Mouse (Mus musculus) macrophage (primary cell): ENCODE data around the gene Sult6b2. TPM values are rescaled to one million over a fixed set of nuclear protein-coding genes. Genes with fewer than 3 reads are reported as not detected.

Experiments
- H3K27ac ChIP-seq: fragments of 350-480 bp; formaldehyde crosslinking; 2 replicates; pipeline ENCODE4 v1.9.0; 2021
- H3K36me3 ChIP-seq: fragments of 350-480 bp; formaldehyde crosslinking; 2 replicates; pipeline ENCODE4 v1.9.0; 2021; ENCODE audit errors: inconsistent target
- H3K4me3 ChIP-seq: fragments of 350-480 bp; formaldehyde crosslinking; 2 replicates; pipeline ENCODE4 v1.9.0; 2021; ENCODE audit errors: inconsistent target
- H3K79me2 ChIP-seq: fragments of 350-480 bp; formaldehyde crosslinking; 2 replicates; pipeline ENCODE4 v1.9.0; 2021; ENCODE audit errors: inconsistent target
- WGBS: methylation state at CpG from one replicate; pipeline ENCODE4 v1.1.7; 2026; ENCODE audit warnings: inconsistent platforms; ENCODE audit not compliant: missing documents; 5-methylcytosine and 5-hydroxymethylcytosine counted together
- polyA plus RNA-seq: library from polyadenylated mRNA; stranded (reverse); fragments of 250-400 nt; gene quantifications from 3 replicates; pipeline ENCODE4 v1.2.4, GENCODE M21; 2018; ENCODE audit warnings: inconsistent platforms

The Sult6b2 gene
- polyA plus RNA-seq, 1 experiment from 2014 or later: not detected

DNA sequence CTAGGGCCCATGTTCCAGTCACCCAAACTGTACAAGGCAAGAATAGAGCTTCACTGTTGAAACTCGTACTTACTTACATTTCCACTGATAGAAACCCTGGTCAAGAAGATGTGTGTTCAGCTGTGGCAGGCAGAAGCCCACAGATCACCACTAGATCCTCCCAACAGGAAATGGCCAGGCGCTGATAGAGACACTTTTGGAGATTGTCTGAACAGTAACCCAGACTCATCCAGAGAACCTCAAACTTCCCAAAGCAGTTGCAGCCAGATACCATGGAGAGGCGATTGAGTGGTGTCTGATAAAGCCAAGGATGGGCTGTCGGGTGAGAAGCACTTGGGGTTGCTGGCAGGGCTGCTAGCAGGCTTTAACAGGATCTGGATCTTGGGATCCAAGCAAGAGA lies 27.4 kb downstream of the Sult6b2 start:
- Histone ChIP-seq H3K27ac (no peak overlapping the region), H3K36me3 (peaks cover 34% of the 10 kb centered on the region), H3K4me3 (no peak overlapping the region), H3K79me2 (no peaks in the 10 kb centered on the region)
- 39% methylated on average over 4 of the region's 4 CpGs for WGBS

DNA sequence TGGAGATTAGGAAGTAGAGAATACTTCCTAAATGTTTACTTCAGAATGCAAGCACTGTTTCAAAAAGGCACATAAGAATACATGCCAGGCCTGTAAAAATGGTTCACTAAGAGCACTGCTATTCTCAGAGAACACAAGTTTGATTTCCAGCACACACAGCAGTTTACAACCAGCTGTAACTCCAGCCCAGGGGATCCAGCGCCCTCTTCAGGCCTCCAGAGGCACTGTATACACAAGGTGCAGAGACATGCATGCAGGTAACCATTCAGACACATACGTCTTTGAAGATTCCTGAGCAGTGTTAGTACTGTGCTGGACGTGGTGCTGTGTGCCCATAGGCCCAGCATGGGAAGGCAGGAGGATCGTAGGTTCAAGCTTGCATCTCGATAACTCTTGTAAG lies 30.7 kb downstream of the Sult6b2 start:
- no peaks in the 10 kb centered on the region for H3K79me2 ChIP-seq
- peaks cover 65% of the 10 kb centered on the region for H3K36me3 ChIP-seq
- no peak overlapping the region for H3K4me3 ChIP-seq
- no peak overlapping the region for H3K27ac ChIP-seq
- WGBS: 93% methylated on average over 5 of the region's 5 CpGs

DNA sequence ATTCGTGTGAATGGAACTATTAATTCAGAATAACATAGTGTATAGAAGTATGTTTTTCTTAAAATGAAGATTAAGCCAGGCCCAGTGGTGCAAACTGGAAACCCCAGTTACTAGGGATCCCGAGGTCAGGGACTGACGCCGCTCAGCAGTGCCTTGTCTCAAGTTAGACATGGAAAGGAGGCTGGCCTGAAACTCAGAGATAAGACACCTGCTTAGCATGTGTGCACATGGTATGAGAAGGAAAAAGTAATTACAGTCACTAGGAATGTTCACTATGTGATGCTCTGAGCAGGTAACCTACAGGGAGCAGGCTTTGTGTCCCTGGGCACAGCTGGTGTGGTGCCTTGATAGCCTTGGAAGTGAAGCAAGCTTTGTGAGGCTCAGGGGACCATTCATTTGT lies 32.7 kb downstream of the Sult6b2 start:
- H3K27ac ChIP-seq: no peak overlapping the region
- H3K36me3 ChIP-seq: peaks cover 83% of the 10 kb centered on the region
- no peaks in the 10 kb centered on the region for H3K79me2 ChIP-seq
- 95% methylated on average over 4 of the region's 4 CpGs for WGBS
- no peak overlapping the region for H3K4me3 ChIP-seq

DNA sequence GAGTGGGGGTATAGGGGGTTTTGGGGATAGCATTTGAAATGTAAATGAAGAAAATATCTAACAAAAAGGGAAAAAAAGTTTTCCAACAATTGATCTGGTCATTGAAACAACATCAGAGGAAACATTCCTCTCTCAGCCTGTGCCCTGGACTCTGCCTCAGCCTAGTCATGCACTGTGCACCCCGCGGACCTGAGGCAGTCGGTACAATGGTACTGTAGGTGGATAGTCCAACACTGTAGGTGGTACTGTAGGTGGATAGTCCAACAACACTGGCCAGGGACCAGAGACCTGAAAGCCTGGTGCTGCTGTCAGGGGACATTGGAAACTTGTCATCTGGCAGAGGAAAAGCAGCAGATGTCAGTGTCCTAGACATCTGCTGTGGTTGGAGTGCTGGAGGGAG lies 34.4 kb downstream of the Sult6b2 start:
- Histone ChIP-seq H3K27ac (no peak overlapping the region), H3K36me3 (peaks cover 95% of the 10 kb centered on the region), H3K79me2 (no peaks in the 10 kb centered on the region), H3K4me3 (no peak overlapping the region)
- WGBS: 100% methylated on average over 3 of the region's 3 CpGs

DNA sequence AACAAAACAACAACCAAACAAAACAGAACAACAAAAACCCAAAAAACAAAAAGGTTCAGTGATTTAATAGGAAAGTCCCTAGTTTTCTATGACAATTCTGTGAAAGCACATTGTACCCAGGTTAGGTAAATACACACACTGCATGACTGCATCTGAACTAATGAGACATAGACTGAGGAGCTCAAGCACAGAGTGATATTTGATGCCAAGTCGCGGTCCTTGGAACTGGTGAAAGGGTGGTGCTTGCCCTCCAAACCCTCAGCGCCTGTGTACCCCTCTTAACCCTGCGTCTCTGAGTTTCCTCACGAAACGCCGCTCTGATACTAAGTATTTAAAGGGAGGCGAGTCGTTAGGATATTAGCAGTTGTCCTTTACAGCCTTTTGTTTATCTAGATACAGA lies 37.0 kb downstream of the Sult6b2 start:
- Histone ChIP-seq H3K4me3 (no peak overlapping the region), H3K27ac (no peak overlapping the region), H3K36me3 (peaks cover 86% of the 10 kb centered on the region), H3K79me2 (peaks cover 17% of the 10 kb centered on the region)
- 92% methylated on average over 9 of the region's 9 CpGs for WGBS

DNA sequence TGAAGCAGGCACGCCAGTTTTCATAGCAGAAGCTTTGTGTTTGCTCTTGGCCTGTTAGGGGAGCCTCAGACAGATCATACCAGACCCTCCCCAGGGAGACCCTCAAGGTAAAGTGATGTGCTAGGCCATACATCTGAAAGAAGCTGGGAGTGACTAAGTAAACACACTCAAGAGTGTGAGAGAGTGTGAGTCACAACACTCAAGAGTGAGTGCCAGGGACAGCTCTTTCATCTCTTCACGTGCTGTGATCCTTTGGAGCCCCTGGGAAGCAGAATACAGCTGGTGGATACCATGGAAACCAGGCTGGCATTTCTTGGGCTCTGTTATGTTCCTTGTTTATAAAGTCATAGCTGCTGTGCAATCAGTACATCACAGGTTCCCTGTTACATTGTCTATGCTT lies 39.4 kb downstream of the Sult6b2 start:
- Histone ChIP-seq H3K4me3 (no peak overlapping the region), H3K36me3 (peaks cover 62% of the 10 kb centered on the region)
- WGBS: 91% methylated on average over 2 of the region's 2 CpGs

DNA sequence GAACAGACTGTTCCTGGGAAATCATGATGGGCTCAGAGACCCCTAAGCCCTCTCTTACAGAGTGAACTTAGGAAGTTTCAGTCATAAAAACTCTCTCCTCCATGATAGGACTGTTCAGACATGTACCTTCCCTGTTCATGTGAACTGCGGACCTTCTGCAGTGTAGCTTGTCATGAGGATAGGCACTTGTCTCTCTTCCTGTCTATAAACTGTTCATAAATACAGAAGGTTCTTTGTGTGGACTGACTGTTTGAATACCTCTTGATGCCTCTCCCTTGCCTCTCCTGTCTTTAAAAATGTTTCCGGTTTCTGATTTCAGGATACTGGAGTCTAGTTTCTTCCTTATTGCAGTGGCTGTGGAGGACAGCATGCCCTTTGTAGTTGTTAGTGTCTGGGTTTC lies 44.7 kb downstream of the Sult6b2 start:
- Histone ChIP-seq H3K36me3 (peaks cover 13% of the 10 kb centered on the region; the same call in 1 of the 2 replicates), H3K4me3 (no peak overlapping the region), H3K27ac (no peak overlapping the region), H3K79me2 (peaks cover 71% of the 10 kb centered on the region)
- WGBS: 96% methylated on average over 2 of the region's 2 CpGs

More for the DNA sequence above, 39.4 kb downstream of the Sult6b2 start:
- peaks cover 41% of the 10 kb centered on the region for H3K79me2 ChIP-seq
- no peak overlapping the region for H3K27ac ChIP-seq

DNA sequence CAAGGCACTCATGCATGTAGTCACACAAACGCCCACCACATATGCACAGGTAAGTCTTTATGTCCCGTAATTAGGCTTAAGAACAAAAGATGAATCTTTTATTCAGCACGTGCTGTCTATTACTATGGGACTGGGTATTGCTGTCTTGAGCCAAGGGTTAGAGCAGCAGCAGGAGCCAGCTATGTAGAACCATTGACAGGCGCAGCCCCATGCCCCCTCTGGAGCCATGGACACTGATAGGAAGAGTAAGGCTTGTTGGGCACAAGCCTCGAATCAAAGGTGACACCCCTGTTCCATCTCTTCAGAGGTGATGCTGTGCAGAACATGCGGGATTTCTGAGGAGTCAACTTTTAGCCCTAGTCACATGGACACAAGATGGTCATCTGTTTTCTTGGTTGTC lies 45.7 kb downstream of the Sult6b2 start:
- Histone ChIP-seq H3K4me3 (no peak overlapping the region), H3K36me3 (0 out of 2 replicates have a peak, but pooled peaks cover 5% of the 10 kb centered on the region), H3K79me2 (peaks cover 67% of the 10 kb centered on the region), H3K27ac (no peak overlapping the region)
- WGBS: 94% methylated on average over 6 of the region's 6 CpGs

DNA sequence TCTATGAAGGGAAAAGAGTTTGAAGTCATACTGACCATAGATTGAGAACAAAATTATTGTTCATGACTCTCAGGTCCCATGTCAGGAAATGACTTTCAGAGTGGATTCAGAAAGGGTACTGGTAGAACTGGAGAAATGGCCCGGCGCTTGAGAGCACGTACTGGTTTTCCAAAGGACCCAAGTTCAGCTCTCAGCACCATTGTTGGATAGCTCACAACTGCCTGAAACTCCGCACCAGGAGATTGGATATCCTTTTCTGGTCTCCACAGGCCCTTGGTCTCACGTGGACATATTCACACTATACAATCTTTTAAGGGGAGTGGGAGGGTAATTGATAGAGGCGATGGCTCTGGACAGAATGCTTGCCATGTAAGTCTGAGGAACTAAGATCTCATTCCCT lies 46.3 kb downstream of the Sult6b2 start:
- Histone ChIP-seq H3K4me3 (peak overlapping the region; percentile 62), H3K27ac (peak overlapping the region; percentile 24), H3K36me3 (no peaks in the 10 kb centered on the region), H3K79me2 (peaks cover 61% of the 10 kb centered on the region)
- 61% methylated on average over 6 of the region's 6 CpGs for WGBS

DNA sequence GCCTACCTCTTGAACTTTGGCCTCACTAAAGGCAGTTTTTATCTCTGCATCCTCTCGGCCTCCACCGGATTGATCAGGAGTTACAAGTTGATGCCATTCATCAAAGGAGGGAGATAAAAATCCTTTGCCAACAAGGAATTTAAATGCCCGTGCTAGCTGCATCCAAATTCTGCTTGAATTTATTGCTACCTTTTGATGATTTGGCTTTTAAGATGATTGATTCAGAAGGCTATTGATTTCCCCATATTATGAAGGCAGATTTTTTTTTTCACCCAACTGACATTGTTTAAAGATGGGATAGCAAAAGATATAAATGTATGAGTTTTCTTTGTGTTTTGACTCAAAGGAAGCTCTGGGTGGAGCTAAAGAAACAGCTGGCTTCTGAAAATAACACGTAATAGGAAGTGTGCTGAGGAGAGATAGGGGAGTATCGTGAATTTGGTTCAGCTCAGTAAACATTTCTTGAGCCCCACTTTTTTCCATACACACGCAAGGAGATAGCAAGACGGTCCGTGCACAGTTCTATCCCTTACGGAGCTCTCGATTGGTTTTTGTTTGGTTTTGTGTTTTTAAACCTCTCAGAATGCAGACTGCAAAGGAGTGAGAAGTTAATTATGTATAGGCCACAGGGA lies 46.9 kb downstream of the Sult6b2 start:
- Histone ChIP-seq H3K4me3 (peak overlapping the region; percentile 62), H3K36me3 (no peaks in the 10 kb centered on the region), H3K79me2 (peaks cover 56% of the 10 kb centered on the region), H3K27ac (peak overlapping the region; percentile 24)
- 0% methylated on average over 10 of the region's 10 CpGs for WGBS

DNA sequence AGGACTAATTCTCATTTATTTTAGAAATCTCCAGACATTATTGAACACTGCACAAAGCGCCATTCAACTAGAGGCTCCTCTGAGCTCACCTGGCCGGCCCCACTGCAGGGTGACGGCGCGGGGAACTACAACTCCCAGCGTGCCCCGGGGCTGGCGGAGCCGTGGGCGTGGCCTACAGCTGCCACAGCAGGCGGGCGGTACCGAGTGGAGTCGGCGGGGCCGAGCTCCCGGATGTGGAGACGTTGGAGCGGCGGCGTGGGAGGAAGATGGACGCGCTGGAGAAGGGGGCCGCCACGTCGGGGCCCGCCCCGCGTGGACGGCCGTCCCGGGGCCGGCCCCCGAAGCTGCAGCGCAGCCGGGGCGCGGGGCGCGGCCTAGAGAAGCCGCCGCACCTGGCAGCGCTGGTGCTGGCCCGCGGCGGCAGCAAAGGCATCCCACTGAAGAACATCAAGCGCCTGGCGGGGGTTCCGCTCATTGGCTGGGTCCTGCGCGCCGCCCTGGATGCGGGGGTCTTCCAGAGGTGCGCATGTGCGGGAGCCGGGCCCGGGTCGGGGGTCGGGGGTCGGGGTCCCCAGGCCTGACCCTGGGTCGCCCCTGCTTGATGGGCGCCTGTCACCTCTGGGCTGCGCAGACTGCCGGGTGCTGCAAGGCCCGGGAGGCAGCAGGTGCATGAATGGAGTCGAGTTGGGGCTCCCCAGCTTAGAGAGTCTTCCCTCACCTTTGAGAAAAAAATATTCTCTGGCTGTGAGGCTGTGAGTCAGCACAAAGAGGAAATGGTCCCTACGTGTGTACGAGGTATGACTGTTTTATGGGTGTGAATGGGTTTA lies 47.6 kb downstream of the Sult6b2 start, which contains the start of gene Cmas:
Gene Cmas, plus strand, starts transcription at position 180 of the 827 bp plus-strand sequence.
- Histone ChIP-seq H3K36me3 (no peaks in the 10 kb centered on the region), H3K4me3 (peak within 1 kb of the TSS; percentile 62), H3K79me2 (peaks cover 48% of the 10 kb centered on the region), H3K27ac (peak within 1 kb of the TSS; percentile 24)
- WGBS: under 1% methylated on average over 68 of the region's 68 CpGs

DNA sequence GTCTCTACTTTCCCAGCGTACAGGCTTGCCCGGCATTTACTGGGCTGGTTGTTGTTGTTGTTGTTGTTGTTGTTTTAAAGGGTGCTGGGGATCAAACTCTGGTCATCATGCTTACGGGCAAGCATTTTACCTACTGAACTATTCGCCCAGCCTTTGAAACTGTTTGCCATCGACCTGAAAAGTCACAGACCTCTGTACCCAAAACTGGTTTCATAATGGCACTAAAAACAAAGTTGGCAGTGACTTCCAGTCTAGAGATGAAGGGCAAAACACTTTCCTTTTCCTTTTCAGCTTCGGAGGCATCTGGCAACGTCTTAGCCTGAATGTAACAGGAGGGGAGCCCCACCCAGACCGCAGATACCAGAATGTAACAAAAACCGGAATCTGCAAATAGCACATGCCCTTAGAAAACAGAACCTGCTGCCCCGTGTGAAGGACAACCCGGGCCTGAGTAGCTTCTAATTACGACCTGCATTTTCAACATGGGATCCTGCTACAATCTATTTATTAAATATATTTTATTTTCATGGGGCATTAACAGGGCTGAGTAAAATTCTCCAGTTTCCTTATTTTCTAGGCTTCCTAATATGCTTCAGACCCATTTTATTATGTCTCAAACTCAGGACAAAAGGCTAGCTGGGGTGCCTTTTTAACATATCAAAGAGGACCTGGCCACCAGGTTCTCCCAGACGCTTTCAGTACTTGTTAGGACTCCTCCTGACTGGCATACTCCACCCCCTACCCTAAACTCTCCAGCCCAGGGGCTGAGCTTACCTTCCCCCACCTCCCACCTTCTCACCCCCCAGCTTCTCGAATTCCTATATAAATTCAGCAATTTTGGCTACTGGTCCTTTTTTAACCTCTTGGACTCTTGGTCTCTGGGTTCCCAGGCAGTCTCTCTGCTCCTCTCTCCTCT lies 51.7 kb downstream of the Sult6b2 start:
- Histone ChIP-seq H3K79me2 (peaks cover 7% of the 10 kb centered on the region), H3K4me3 (no peak overlapping the region), H3K27ac (peak overlapping the region; percentile 19), H3K36me3 (no peaks in the 10 kb centered on the region)
- 18% methylated on average over 14 of the region's 14 CpGs for WGBS

DNA sequence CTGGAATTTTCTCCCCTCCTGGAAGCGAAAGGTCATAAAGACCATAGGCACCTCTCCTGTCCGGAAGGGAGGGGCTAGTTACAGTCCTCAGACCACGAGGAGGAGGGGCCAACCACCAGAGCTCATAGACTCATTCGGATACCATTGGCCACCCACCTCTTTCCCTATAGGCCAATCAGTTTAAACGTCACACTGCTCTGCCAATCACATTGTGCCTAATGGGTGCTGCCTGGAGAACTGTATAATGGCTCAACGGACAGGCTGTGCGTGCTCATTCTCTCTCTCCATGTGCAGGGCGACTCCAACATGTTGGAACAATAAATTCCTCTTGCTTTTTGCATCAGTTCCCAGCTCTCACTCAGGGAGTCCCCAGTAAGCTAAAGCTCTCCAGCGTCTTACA lies 52.9 kb downstream of the Sult6b2 start:
- H3K27ac ChIP-seq: no peak overlapping the region
- H3K36me3 ChIP-seq: no peaks in the 10 kb centered on the region
- no peak overlapping the region for H3K4me3 ChIP-seq
- H3K79me2 ChIP-seq: no peaks in the 10 kb centered on the region
- WGBS: 86% methylated on average over 9 of the region's 9 CpGs

DNA sequence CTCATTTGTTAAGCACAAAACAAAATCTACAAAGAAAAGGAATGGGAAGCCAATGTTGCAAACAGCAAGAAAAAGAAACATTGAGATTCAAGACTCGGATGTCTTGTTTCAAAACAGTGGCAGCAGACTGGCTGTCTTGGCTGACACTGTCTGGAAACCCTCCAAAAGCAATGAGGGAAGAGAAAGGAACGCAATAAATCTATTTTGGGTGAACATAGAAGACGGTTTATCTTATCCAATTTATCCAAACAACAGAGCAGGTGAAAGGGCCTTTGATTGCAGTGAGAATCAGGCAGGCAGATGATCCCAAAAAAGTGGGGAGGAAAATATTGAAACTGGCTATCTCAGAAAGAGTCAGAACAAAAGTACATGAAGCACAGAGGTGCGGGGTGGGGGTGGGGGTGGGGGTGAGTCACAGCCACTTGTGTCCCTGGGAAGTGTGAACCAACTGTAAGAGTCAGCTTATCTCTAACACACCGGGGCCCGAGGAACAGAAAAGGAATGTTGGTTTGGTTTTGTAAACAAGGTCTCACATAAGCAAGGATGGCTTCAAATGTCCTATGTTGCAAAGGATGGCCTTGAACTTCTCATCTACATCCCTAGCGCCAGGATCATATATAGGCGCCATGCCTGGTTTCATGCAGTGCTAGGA lies 56.1 kb downstream of the Sult6b2 start:
- no peaks in the 10 kb centered on the region for H3K79me2 ChIP-seq
- WGBS: 46% methylated on average over 7 of the region's 8 CpGs
- no peak overlapping the region for H3K4me3 ChIP-seq
- peak overlapping the region; percentile 86 for H3K27ac ChIP-seq
- no peaks in the 10 kb centered on the region for H3K36me3 ChIP-seq
